Mouse (Mus musculus) embryonic stem cell, embryonic (primary cell): ENCODE measurements at regions not wholly inside any gene's neighbourhood (a gene's known extent, or its start where the extent isn't known, plus 50 kb on each side); places are given as distances from the start of the nearest gene placed in this dataset.

Experiments used
- CTCF ChIA-PET, 4 experiments: fragments of 300-600 bp in 2 of 4; fragments of 350-600 bp in 2 of 4; sonication (Branson Sonifier 250); formaldehyde crosslinking; loops; one replicate each; lab custom pipeline; 2022; ENCODE audit warnings: inconsistent platforms in 2 of 4; lab: Charles Lee
- POLR2A ChIA-PET, 4 experiments: fragments of 300-600 bp in 2 of 4; fragments of 350-600 bp in 2 of 4; sonication (Branson Sonifier 250); formaldehyde crosslinking; loops; one replicate each; lab custom pipeline; 2022; ENCODE audit warnings: antibody characterized with exemption in 4 of 4, inconsistent platforms in 1 of 4; lab: Charles Lee

- CTCF ChIA-PET, result interaction anchor here in 2 of 4 experiments (1.0 to 1.2 kb wide), 2 partner anchors 9 kb away, joined by 3 read pairs; no protein-coding TSS in a partner anchor
- POLR2A ChIA-PET, result interaction anchor here in 1 of 4 experiments (1.2 kb wide), 1 partner anchor 13 kb away, joined by 4 read pairs; no protein-coding TSS in a partner anchor
Observed at GRCm38 (mm10) chr3:58168522-58169185, 245.9 kb upstream of the Tsc22d2 start.

- ChIA-PET POLR2A (interaction anchor here in 1 of 4 experiments (1.2 kb wide), 1 partner anchor 12 kb away, joined by 4 read pairs; no protein-coding TSS in a partner anchor), CTCF (interaction anchor here in 1 of 4 experiments (0.7 kb wide), 1 partner anchor 246 kb away, joined by 3 read pairs; no protein-coding TSS in a partner anchor)
Observed at GRCm38 (mm10) chr3:58169786-58170185, 244.7 kb upstream of the Tsc22d2 start.

- ChIA-PET POLR2A (no interaction called here), CTCF (no interaction called here)
Observed at GRCm38 (mm10) chr3:58172096-58172495, 242.4 kb upstream of the Tsc22d2 start.

GRCm38 (mm10) chr3:58173821-58174220, 240.7 kb upstream of the Tsc22d2 start:
- ChIA-PET POLR2A (no interaction called here), CTCF (interaction anchor here in 1 of 4 experiments (0.5 kb wide), 1 partner anchor 221 kb away, joined by 3 read pairs; no protein-coding TSS in a partner anchor)

GRCm38 (mm10) chr3:58181715-58182114, 232.8 kb upstream of the Tsc22d2 start:
- ChIA-PET CTCF (no interaction called here), POLR2A (interaction anchor here in 1 of 4 experiments (1.2 kb wide), 1 partner anchor 13 kb away, joined by 4 read pairs; no protein-coding TSS in a partner anchor)

GRCm38 (mm10) chr3:58182299-58182698, 232.2 kb upstream of the Tsc22d2 start:
- POLR2A ChIA-PET, result interaction anchor here in 1 of 4 experiments (1.2 kb wide), 1 partner anchor 13 kb away, joined by 4 read pairs; no protein-coding TSS in a partner anchor
- CTCF ChIA-PET, result no interaction called here

- CTCF ChIA-PET, result no interaction called here
- POLR2A ChIA-PET, result interaction anchor here in 1 of 4 experiments (0.7 kb wide), 1 partner anchor 411 kb away, joined by 6 read pairs; no protein-coding TSS in a partner anchor
Observed at GRCm38 (mm10) chr3:58183279-58183678, 231.2 kb upstream of the Tsc22d2 start.

- POLR2A ChIA-PET, result no interaction called here
- CTCF ChIA-PET, result no interaction called here
Observed at GRCm38 (mm10) chr3:58200462-58200861, 214.1 kb upstream of the Tsc22d2 start.

- CTCF ChIA-PET, result no interaction called here
- POLR2A ChIA-PET, result no interaction called here
Observed at GRCm38 (mm10) chr3:58202816-58203215, 211.7 kb upstream of the Tsc22d2 start.

- ChIA-PET POLR2A (no interaction called here), CTCF (no interaction called here)
Observed at GRCm38 (mm10) chr3:58203806-58204205, 210.7 kb upstream of the Tsc22d2 start.

GRCm38 (mm10) chr3:58205526-58205925, 209.0 kb upstream of the Tsc22d2 start:
- ChIA-PET CTCF (no interaction called here), POLR2A (interaction anchor here in 1 of 4 experiments (0.7 kb wide), 1 partner anchor 487 kb away, joined by 3 read pairs; no protein-coding TSS in a partner anchor)

GRCm38 (mm10) chr3:58206776-58207398, 207.6 kb upstream of the Tsc22d2 start:
- ChIA-PET POLR2A (no interaction called here), CTCF (no interaction called here)

- CTCF ChIA-PET, result interaction anchor here in 1 of 4 experiments (0.5 kb wide), 1 partner anchor 544 kb away, joined by 4 read pairs; no protein-coding TSS in a partner anchor
Observed at GRCm38 (mm10) chr3:58211016-58211415, 203.5 kb upstream of the Tsc22d2 start.

GRCm38 (mm10) chr3:58224696-58225095, 189.8 kb upstream of the Tsc22d2 start:
- POLR2A ChIA-PET, result no interaction called here
- CTCF ChIA-PET, result no interaction called here

More at GRCm38 (mm10) chr3:58211016-58211415, 203.5 kb upstream of the Tsc22d2 start:
- POLR2A ChIA-PET, result no interaction called here

- CTCF ChIA-PET, result no interaction called here
- POLR2A ChIA-PET, result no interaction called here
Observed at GRCm38 (mm10) chr3:58226447-58227321, 187.8 kb upstream of the Tsc22d2 start.

GRCm38 (mm10) chr3:58227322-58227627, 187.2 kb upstream of the Tsc22d2 start:
- POLR2A ChIA-PET, result no interaction called here
- CTCF ChIA-PET, result no interaction called here

GRCm38 (mm10) chr3:58228189-58228588, 186.3 kb upstream of the Tsc22d2 start:
- CTCF ChIA-PET, result no interaction called here
- POLR2A ChIA-PET, result no interaction called here

- CTCF ChIA-PET, result no interaction called here
- POLR2A ChIA-PET, result no interaction called here
Observed at GRCm38 (mm10) chr3:58231746-58232145, 182.8 kb upstream of the Tsc22d2 start.

GRCm38 (mm10) chr3:58233296-58233695, 181.2 kb upstream of the Tsc22d2 start:
- ChIA-PET CTCF (no interaction called here), POLR2A (no interaction called here)
